Mouse (Mus musculus) olfactory bulb, adult 2 months (tissue): ENCODE measurements around the gene Insl3.

Experiments used
- CTCF ChIP-seq: fragments of 200-500 bp; IDR thresholded peaks from 2 replicates; pipeline ENCODE4 v1.5.1; 2012; ENCODE audit warnings: low read depth, mild to moderate bottlenecking, low read length, moderate library complexity; ENCODE audit not compliant: insufficient read depth
- POLR2A ChIP-seq: fragments of 200-500 bp; IDR thresholded peaks from 2 replicates; pipeline ENCODE4 v1.6.1; 2012; ENCODE audit warnings: mild to moderate bottlenecking, low read depth, low read length, moderate library complexity; ENCODE audit not compliant: insufficient read depth

GRCm38 (mm10) chr8:71681369-71681915 lies 7.6 kb upstream of the Insl3 start:
- TF ChIP-seq CTCF (no peak), POLR2A (no peak)
